Mouse (Mus musculus) c-Kit-positive CD71-positive TER-119-negative erythroid progenitor cells, embryonic 14.5 days (primary cell): Measurements from ENCODE around the gene Uncx.

Experiments used
- DNase-seq: peaks from one replicate; pipeline ENCODE4 v3.0.0-alpha.2; 2013; ENCODE audit warnings: low read depth

Uncx gene

GRCm38 (mm10) chr5:139543650-139544270 lies 466 bp downstream of the Uncx start:
- DNase-seq = no peak

GRCm38 (mm10) chr5:139544271-139545135 lies 1.2 kb downstream of the Uncx start:
- DNase-seq = no peak

GRCm38 (mm10) chr5:139545221-139545620 lies 1.9 kb downstream of the Uncx start:
- no peak for DNase-seq

GRCm38 (mm10) chr5:139545673-139546335 lies 2.5 kb downstream of the Uncx start:
- no peak for DNase-seq

GRCm38 (mm10) chr5:139546336-139546770 lies 3.1 kb downstream of the Uncx start:
- no peak for DNase-seq

GRCm38 (mm10) chr5:139546771-139547420 lies 3.6 kb downstream of the Uncx start:
- no peak for DNase-seq

- DNase-seq = no peak
These were observed 4.2 kb downstream of the Uncx start for GRCm38 (mm10) chr5:139547421-139547931.

- DNase-seq = no peak
These were observed 10.4 kb downstream of the Uncx start for GRCm38 (mm10) chr5:139553446-139554273.

- DNase-seq = no peak
These were observed 11.4 kb downstream of the Uncx start for GRCm38 (mm10) chr5:139554478-139555335.

- DNase-seq = no peak
These were observed 12.3 kb downstream of the Uncx start for GRCm38 (mm10) chr5:139555476-139556115.

GRCm38 (mm10) chr5:139556116-139556678 lies 12.9 kb downstream of the Uncx start:
- no peak for DNase-seq

- no peak for DNase-seq
These were observed 13.8 kb downstream of the Uncx start for GRCm38 (mm10) chr5:139557079-139557478.

GRCm38 (mm10) chr5:139557531-139558467 lies 14.5 kb downstream of the Uncx start:
- no peak for DNase-seq

GRCm38 (mm10) chr5:139558468-139558804 lies 15.1 kb downstream of the Uncx start:
- no peak for DNase-seq

- DNase-seq = no peak
These were observed 15.8 kb downstream of the Uncx start for GRCm38 (mm10) chr5:139558917-139559660.

- no peak for DNase-seq
These were observed 16.5 kb downstream of the Uncx start for GRCm38 (mm10) chr5:139559782-139560181.

GRCm38 (mm10) chr5:139561363-139562001 lies 18.2 kb downstream of the Uncx start:
- DNase-seq = no peak
